Mouse (Mus musculus): ENCODE data around the gene Gorab. TPM values are rescaled to one million over a fixed set of nuclear protein-coding genes. Genes with fewer than 3 reads are reported as not detected.

Gene Gorab
- 10 to 100 TPM in 1 of 2 experiments, 1 to 10 TPM in 1; 9.6 to 10.3 TPM for total RNA-seq (2021)
- long read RNA-seq, experiment 1, transcript Gorab-201 (5 exons, 2,538 nt): major isoform, 11 of 16 reads
- long read RNA-seq, experiment 1, partial matches to known transcripts: 1 of 16 reads
- long read RNA-seq, experiment 1, other reads (novel, unspliced or antisense): 4 of 16 reads
- long read RNA-seq, experiment 2, transcript Gorab-201 (5 exons, 2,538 nt): major isoform, 14 of 20 reads
- long read RNA-seq, experiment 2, partial matches to known transcripts: 0 of 20 reads
- long read RNA-seq, experiment 2, other reads (novel, unspliced or antisense): 6 of 20 reads

- DNase-seq (ENCODE audit: low spot score in 2 of 2): peak; percentile 97
- intact Hi-C loops (cut with DNase I): loop anchor here (2.0 kb wide), 1 partner anchor 91 kb away; the partner anchor contains the start of gene Prrx1
Observed at GRCm38 (mm10) chr1:163403498-163404126, at the start of gene Gorab. Gorab (minus strand) TSS chr1:163403669.

- DNase-seq (ENCODE audit: low spot score in 2 of 2): no peak
- intact Hi-C loops (cut with DNase I): no loop called here
Observed at GRCm38 (mm10) chr1:163443832-163444231, 40.4 kb upstream of the Gorab start.

- intact Hi-C loops (cut with DNase I): no loop called here
- DNase-seq (ENCODE audit: low spot score in 2 of 2): no peak
Observed at GRCm38 (mm10) chr1:163439002-163439401, 35.5 kb upstream of the Gorab start.

- intact Hi-C loops (cut with DNase I): no loop called here
- no peak for DNase-seq (ENCODE audit: low spot score in 2 of 2)
Observed at GRCm38 (mm10) chr1:163423467-163424014, 20.1 kb upstream of the Gorab start.

- intact Hi-C loops (cut with DNase I): no loop called here
- DNase-seq (ENCODE audit: low spot score in 2 of 2): no peak
Observed at GRCm38 (mm10) chr1:163417191-163417590, 13.7 kb upstream of the Gorab start.

GRCm38 (mm10) chr1:163414200-163414599 is 10.7 kb upstream of the Gorab start:
- DNase-seq (ENCODE audit: low spot score in 2 of 2): no peak
- intact Hi-C loops (cut with DNase I): no loop called here

GRCm38 (mm10) chr1:163406203-163406602 is 2.7 kb upstream of the Gorab start:
- intact Hi-C loops (cut with DNase I): no loop called here
- DNase-seq (ENCODE audit: low spot score in 2 of 2): no peak

GRCm38 (mm10) chr1:163391321-163391720 is 12.1 kb downstream of the Gorab start:
- no peak for DNase-seq (ENCODE audit: low spot score in 2 of 2)
- intact Hi-C loops (cut with DNase I): no loop called here

GRCm38 (mm10) chr1:163390044-163390443 is 13.4 kb downstream of the Gorab start:
- intact Hi-C loops (cut with DNase I): no loop called here
- DNase-seq (ENCODE audit: low spot score in 2 of 2): no peak

- intact Hi-C loops (cut with DNase I): no loop called here
Observed at GRCm38 (mm10) chr1:163386196-163386595, 17.3 kb downstream of the Gorab start.

GRCm38 (mm10) chr1:163383442-163384027 is 19.9 kb downstream of the Gorab start:
- no peak for DNase-seq (ENCODE audit: low spot score in 2 of 2)
- intact Hi-C loops (cut with DNase I): no loop called here

More at GRCm38 (mm10) chr1:163386196-163386595, 17.3 kb downstream of the Gorab start:
- no peak for DNase-seq (ENCODE audit: low spot score in 2 of 2)

GRCm38 (mm10) chr1:163382048-163382719 is 21.3 kb downstream of the Gorab start:
- DNase-seq (ENCODE audit: low spot score in 2 of 2): no peak
- intact Hi-C loops (cut with DNase I): no loop called here

GRCm38 (mm10) chr1:163380591-163380990 is 22.9 kb downstream of the Gorab start:
- DNase-seq (ENCODE audit: low spot score in 2 of 2): no peak

GRCm38 (mm10) chr1:163380072-163380471 is 23.4 kb downstream of the Gorab start:
- intact Hi-C loops (cut with DNase I): no loop called here
- DNase-seq (ENCODE audit: low spot score in 2 of 2): no peak

More at GRCm38 (mm10) chr1:163380591-163380990, 22.9 kb downstream of the Gorab start:
- intact Hi-C loops (cut with DNase I): no loop called here

GRCm38 (mm10) chr1:163377924-163378323 is 25.5 kb downstream of the Gorab start:
- DNase-seq (ENCODE audit: low spot score in 2 of 2): no peak
- intact Hi-C loops (cut with DNase I): no loop called here

GRCm38 (mm10) chr1:163376818-163377581 is 26.5 kb downstream of the Gorab start:
- intact Hi-C loops (cut with DNase I): no loop called here
- DNase-seq (ENCODE audit: low spot score in 2 of 2): no peak

- DNase-seq (ENCODE audit: low spot score in 2 of 2): no peak
- intact Hi-C loops (cut with DNase I): no loop called here
Observed at GRCm38 (mm10) chr1:163374455-163374854, 29.0 kb downstream of the Gorab start.

- intact Hi-C loops (cut with DNase I): no loop called here
- peak; percentile 5 to 6 for DNase-seq (ENCODE audit: low spot score in 2 of 2)
Observed at GRCm38 (mm10) chr1:163362202-163362601, 41.3 kb downstream of the Gorab start.

GRCm38 (mm10) chr1:163361376-163361775 is 42.1 kb downstream of the Gorab start:
- intact Hi-C loops (cut with DNase I): no loop called here
- no peak for DNase-seq (ENCODE audit: low spot score in 2 of 2)
